Mouse (Mus musculus) forebrain, embryonic 16.5 days (tissue): Measurements from ENCODE around the gene Peli3. TPM values are rescaled to one million over a fixed set of nuclear protein-coding genes. Genes with fewer than 3 reads are reported as not detected.
A peak's percentile ranks its signal among the peaks of the same experiment; 100 is the strongest.

ENCODE experiments used
- ATAC-seq: fragments of 200-750 bp; cut with Nextera tagmentation; 2 replicates; pipeline ENCODE4 v1.8.0; 2017; ENCODE audit warnings: mild to moderate bottlenecking, moderate library complexity
- H3K27ac ChIP-seq: fragments of 300-500 bp; sonication (generic); 2 replicates; pipeline ENCODE4 v1.5.1; 2014; ENCODE audit warnings: low read length, control low read depth
- H3K27me3 ChIP-seq: fragments of 300-500 bp; sonication (generic); replicated peaks from 2 replicates; pipeline ENCODE4 v1.6.1; 2014; ENCODE audit warnings: low read length; ENCODE audit not compliant: control insufficient read depth, insufficient read depth
- H3K36me3 ChIP-seq: fragments of 300-500 bp; sonication (generic); 2 replicates; pipeline ENCODE4 v1.6.1; 2014; ENCODE audit not compliant: control insufficient read depth, insufficient read depth
- H3K4me1 ChIP-seq: fragments of 300-500 bp; sonication (generic); replicated peaks from 2 replicates; pipeline ENCODE4 v1.6.1; 2014; ENCODE audit warnings: low read length; ENCODE audit not compliant: control insufficient read depth, insufficient read depth
- H3K4me2 ChIP-seq: fragments of 300-500 bp; sonication (generic); 2 replicates; pipeline ENCODE4 v1.6.1; 2014; ENCODE audit warnings: mild to moderate bottlenecking, low read length, control low read depth
- H3K4me3 ChIP-seq: fragments of 300-500 bp; sonication (generic); replicated peaks from 2 replicates; pipeline ENCODE4 v1.5.1; 2014; ENCODE audit warnings: mild to moderate bottlenecking, low read length, control low read depth
- H3K9ac ChIP-seq: fragments of 300-500 bp; sonication (generic); replicated peaks from 2 replicates; pipeline ENCODE4 v1.6.1; 2014; ENCODE audit warnings: low read depth, low read length, control low read depth
- H3K9me3 ChIP-seq: fragments of 300-500 bp; sonication (generic); 2 replicates; pipeline ENCODE4 v1.6.1; 2016; ENCODE audit warnings: low read length; ENCODE audit not compliant: control insufficient read depth
- WGBS: fragments of 180-500 bp; shearing (Covaris S2); extraction: QIAGEN DNeasy Blood & Tissue Kit; methylation state at CpG from one replicate; pipeline ENCODE4 v1.1.7; 2014; 5-methylcytosine and 5-hydroxymethylcytosine counted together
- polyA plus RNA-seq: library from polyadenylated mRNA; unstranded; fragments of >200 nt; fragmentation: Nextera tagmentation; extraction: Ambion mirVana; gene quantifications from 2 replicates; pipeline ENCODE4 v1.2.1, GENCODE M21; 2015

The Peli3 gene
- 12.0 and 16.5 TPM in 2 replicates for polyA plus RNA-seq

DNA sequence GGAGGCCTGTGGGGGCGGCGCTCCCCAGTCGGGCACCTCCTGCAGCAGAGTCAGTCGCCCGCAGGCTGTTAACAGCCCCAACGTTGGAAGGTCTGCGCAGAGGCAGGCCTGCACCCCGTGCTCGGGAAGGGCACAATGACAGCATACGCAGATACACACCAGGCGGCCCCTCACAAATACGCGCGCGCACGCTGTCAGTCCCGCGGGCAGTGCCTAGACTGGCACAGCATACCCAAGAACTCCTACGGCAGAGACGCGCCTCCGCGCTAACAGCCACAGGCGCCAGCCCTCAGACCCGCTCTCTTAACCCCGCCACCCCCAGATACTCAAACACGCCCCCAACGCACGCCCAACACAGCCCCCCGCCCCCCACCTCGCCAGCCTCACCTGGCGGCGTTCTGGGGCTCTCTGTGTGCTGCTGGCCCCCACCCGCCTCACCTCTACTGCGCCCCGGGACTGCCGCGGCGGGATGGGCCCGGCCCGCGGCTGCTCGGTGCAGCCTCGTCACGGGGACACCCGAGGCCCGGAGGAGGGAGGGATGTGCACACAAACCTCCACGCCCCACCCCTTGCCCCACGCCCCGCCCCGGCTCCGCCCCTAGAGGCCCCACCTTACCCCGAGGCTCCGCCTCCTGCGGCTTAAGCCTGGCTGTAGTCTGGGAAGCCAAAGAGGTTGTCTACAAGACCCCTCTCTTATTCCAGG is at the start of gene Peli3:
TSS of gene Peli3 (minus strand) at position 577 of the 702 bp plus-strand sequence.
- WGBS: under 1% methylated on average over 41 of the region's 55 CpGs
- ATAC-seq: peak; percentile 98
- H3K4me3 ChIP-seq: peak within 1 kb of the TSS; percentile 74
- peak within 1 kb of the TSS; percentile 82 for H3K4me2 ChIP-seq
- H3K9me3 ChIP-seq: no peaks in the 10 kb centered on the region
- H3K4me1 ChIP-seq: peaks cover 14% of the 10 kb centered on the region
- peak within 1 kb of the TSS; percentile 84 for H3K9ac ChIP-seq
- no peaks in the 10 kb centered on the region for H3K27me3 ChIP-seq
- peak within 1 kb of the TSS; percentile 58 for H3K27ac ChIP-seq
- H3K36me3 ChIP-seq: no peaks in the 10 kb centered on the region

DNA sequence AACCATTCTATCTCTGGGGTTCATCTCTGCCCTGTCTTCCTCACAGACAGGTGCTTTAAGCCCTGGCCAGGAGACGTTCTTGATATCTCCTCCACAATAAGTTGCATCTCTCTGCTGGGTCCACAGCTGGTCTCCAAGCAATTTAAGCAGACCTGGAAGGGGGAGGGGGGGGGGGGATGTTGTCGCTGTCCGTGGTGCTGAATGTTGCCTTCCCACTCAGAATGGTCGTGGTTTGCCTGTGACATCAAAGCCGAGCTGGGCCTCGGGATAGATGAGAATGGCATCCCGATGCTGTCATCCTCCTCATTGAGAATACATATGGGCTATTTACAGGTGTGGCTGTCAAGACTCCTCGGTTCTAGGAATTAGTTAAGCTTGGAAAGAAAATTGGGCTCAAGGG is 49.4 kb upstream of the Peli3 start:
- WGBS: 17% methylated on average over 8 of the region's 8 CpGs

GRCm38 (mm10) chr19:4990716-4991115 is 47.8 kb upstream of the Peli3 start:
- Histone ChIP-seq H3K36me3 (no peaks in the 10 kb centered on the region), H3K9ac (0 out of 2 replicates have a peak overlapping the region, but pooled peaks have one; percentile 22), H3K4me1 (peaks cover 37% of the 10 kb centered on the region), H3K4me2 (peak overlapping the region; percentile 90), H3K9me3 (no peaks in the 10 kb centered on the region), H3K4me3 (peak overlapping the region; percentile 57), H3K27ac (peak overlapping the region; percentile 72), H3K27me3 (peaks cover 31% of the 10 kb centered on the region; the same call in 1 of the 2 replicates)
- peak; percentile 30 for ATAC-seq
- under 1% methylated on average over 22 of the region's 22 CpGs for WGBS

More for the DNA sequence above, 49.4 kb upstream of the Peli3 start:
- no peak overlapping the region for H3K27ac ChIP-seq
- H3K4me3 ChIP-seq: no peak overlapping the region
- no peak overlapping the region for H3K9ac ChIP-seq
- H3K27me3 ChIP-seq: peaks cover 24% of the 10 kb centered on the region; the same call in 1 of the 2 replicates
- H3K9me3 ChIP-seq: no peaks in the 10 kb centered on the region
- ATAC-seq: no peak
- peaks cover 37% of the 10 kb centered on the region for H3K4me1 ChIP-seq
- H3K4me2 ChIP-seq: no peak overlapping the region
- H3K36me3 ChIP-seq: no peaks in the 10 kb centered on the region

DNA sequence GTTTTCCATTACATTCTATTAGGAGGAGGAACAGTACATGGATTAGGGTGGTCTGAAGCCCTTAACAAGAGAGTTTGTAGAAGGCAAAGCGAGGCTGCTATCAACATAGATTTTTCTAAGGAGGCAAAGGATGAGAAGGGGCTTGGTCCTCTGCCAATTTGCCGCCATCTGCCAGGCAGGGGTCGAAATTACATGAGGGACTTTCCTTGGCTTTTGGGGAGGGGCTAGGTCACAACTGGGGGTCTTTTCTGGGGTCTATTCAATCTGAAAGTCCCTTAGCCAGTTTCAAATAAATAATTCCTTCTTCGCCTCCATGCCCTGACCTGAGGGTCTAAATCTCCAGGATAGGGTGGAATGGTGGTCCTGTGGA is 47.3 kb upstream of the Peli3 start, which contains the start of gene Npas4:
TSS of gene Npas4 (minus strand) at position 61 of the 370 bp plus-strand sequence.
- peak within 1 kb of the TSS; percentile 71 for H3K9ac ChIP-seq
- peak within 1 kb of the TSS; percentile 90 for H3K4me2 ChIP-seq
- H3K4me3 ChIP-seq: peak within 1 kb of the TSS; percentile 57
- no peaks in the 10 kb centered on the region for H3K9me3 ChIP-seq
- peaks cover 37% of the 10 kb centered on the region for H3K4me1 ChIP-seq
- WGBS: 9% methylated on average over 4 of the region's 4 CpGs
- peaks cover 34% of the 10 kb centered on the region; the same call in 1 of the 2 replicates for H3K27me3 ChIP-seq
- no peaks in the 10 kb centered on the region for H3K36me3 ChIP-seq
- H3K27ac ChIP-seq: peak within 1 kb of the TSS; percentile 72
- no peak for ATAC-seq

DNA sequence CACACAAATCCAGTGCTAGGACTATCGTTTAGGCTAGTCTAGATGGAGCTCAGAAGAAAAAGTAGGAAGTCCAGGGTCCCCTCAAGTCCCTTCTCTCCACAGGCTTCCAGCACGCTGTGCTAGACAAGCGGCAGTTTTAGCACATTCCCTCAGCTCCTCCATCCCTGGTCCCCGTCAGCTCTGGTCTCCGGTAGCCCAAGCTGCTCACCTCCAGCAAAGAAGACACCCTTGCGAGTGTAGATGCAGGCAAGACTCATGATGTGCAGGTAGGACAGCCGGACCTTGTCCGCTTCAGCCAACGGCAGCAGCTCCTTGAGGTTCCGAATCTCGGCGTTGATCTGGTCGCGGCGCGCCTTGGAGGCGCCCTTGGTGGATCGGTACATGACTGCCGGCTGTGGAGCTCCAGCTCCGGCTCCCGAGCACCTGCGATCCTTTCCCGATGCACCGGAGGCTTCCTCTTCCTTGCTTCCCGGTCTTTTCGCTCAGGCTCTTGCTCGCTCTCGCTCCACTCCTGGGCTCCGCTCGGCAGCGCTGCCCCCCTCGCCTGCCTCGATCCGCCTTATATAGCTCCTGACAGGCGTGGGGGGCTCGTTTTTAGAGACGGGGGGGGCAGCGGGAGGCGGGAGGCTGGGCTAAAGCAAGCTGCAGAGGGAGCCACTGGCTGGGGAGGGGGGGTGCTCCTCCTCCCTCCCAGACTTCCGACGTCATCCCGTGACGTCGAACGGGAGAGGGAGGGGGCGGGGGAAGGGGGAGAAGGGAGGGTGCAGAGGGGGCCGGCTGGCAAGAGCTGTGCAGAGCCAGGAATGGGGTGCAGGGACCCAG is 46.7 kb upstream of the Peli3 start:
- no peaks in the 10 kb centered on the region for H3K36me3 ChIP-seq
- H3K27ac ChIP-seq: peak overlapping the region; percentile 72
- H3K4me3 ChIP-seq: peak overlapping the region; percentile 57
- no peaks in the 10 kb centered on the region for H3K9me3 ChIP-seq
- ATAC-seq: peak; percentile 73
- 13% methylated on average over 40 of the region's 47 CpGs for WGBS
- peaks cover 40% of the 10 kb centered on the region; the same call in 1 of the 2 replicates for H3K27me3 ChIP-seq
- H3K4me1 ChIP-seq: peaks cover 37% of the 10 kb centered on the region
- H3K9ac ChIP-seq: peak overlapping the region; percentile 71
- peak overlapping the region; percentile 90 for H3K4me2 ChIP-seq

DNA sequence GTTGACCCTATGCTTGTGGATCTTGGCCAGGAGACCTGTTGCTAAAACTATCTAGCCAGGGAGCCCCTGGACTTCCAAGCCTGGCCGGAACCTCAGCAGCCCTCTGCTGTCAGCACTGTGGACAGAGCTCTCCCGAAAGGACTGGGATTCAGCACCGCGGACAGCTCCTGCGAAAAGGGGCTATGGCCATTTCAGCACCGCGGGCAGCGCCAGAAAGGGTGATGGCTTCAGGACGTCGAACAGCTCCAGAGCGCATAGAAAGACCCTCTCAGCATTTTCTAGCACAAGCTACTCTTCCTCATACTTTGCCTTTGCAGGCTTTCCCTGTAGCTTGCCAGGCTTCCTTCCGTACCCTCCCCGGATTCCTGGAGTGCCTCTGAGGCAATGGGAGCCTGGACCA is 46.1 kb upstream of the Peli3 start:
- 4% methylated on average over 13 of the region's 13 CpGs for WGBS
- Histone ChIP-seq H3K27ac (no peak overlapping the region), H3K36me3 (no peaks in the 10 kb centered on the region), H3K9ac (peak overlapping the region; percentile 71), H3K4me2 (peak overlapping the region; percentile 90), H3K4me3 (peak overlapping the region; percentile 57), H3K27me3 (peaks cover 46% of the 10 kb centered on the region), H3K9me3 (no peaks in the 10 kb centered on the region), H3K4me1 (peaks cover 37% of the 10 kb centered on the region)
- no peak for ATAC-seq

DNA sequence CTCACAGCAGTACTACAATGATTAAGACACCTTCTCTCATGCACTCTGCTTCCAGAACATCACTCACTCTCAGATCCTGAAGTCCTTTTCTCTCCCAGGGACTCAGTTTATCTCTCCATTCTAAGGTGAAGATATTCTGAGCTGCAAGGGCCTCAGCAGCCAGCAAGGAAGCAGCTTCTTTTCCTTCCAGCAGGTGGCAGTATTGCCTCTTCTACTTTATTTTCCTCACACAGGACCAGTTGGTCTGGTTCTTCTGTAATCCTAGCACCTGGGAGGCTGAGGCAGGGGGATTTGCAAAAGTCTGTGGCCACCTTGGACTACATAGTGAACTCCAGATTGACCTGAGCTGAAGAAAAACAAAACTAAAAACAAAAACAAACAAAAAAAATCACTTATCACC is 38.8 kb upstream of the Peli3 start:
- no peaks in the 10 kb centered on the region for H3K4me1 ChIP-seq
- H3K9ac ChIP-seq: no peak overlapping the region
- ATAC-seq: 0 out of 2 replicates have a peak, but pooled peaks have one; percentile 52

GRCm38 (mm10) chr19:4968236-4968635 is 25.3 kb upstream of the Peli3 start:
- no peak for ATAC-seq
- no peak overlapping the region for H3K4me3 ChIP-seq
- no peak overlapping the region for H3K4me2 ChIP-seq
- H3K9me3 ChIP-seq: no peaks in the 10 kb centered on the region
- H3K27ac ChIP-seq: no peak overlapping the region
- H3K36me3 ChIP-seq: peaks cover 13% of the 10 kb centered on the region
- H3K9ac ChIP-seq: no peak overlapping the region
- H3K4me1 ChIP-seq: peaks cover under 1% of the 10 kb centered on the region
- WGBS: 89% methylated on average over 1 of the region's 2 CpGs
- H3K27me3 ChIP-seq: no peaks in the 10 kb centered on the region

More for the DNA sequence above, 38.8 kb upstream of the Peli3 start:
- no peak overlapping the region for H3K4me2 ChIP-seq
- H3K9me3 ChIP-seq: no peaks in the 10 kb centered on the region
- no peak overlapping the region for H3K4me3 ChIP-seq
- H3K27ac ChIP-seq: no peak overlapping the region
- peaks cover 37% of the 10 kb centered on the region for H3K27me3 ChIP-seq
- H3K36me3 ChIP-seq: no peaks in the 10 kb centered on the region
